Mouse (Mus musculus) layer of hippocampus, adult 11-12 months (tissue): ENCODE data around the gene Frmd4a.

Source experiments
- DNase-seq: peaks from one replicate; pipeline ENCODE4 v3.0.0; 2022; ENCODE audit warnings: low spot score

Gene Frmd4a

GRCm38 (mm10) chr2:4487280-4487679 is 469.8 kb downstream of the Frmd4a start:
- DNase-seq = no peak

- no peak for DNase-seq
These were observed 473.3 kb downstream of the Frmd4a start for GRCm38 (mm10) chr2:4490845-4491244.

- DNase-seq = peak; percentile 88
These were observed 475.3 kb downstream of the Frmd4a start for GRCm38 (mm10) chr2:4492485-4493481.

- no peak for DNase-seq
These were observed 477.0 kb downstream of the Frmd4a start for GRCm38 (mm10) chr2:4494478-4494877.

- DNase-seq = peak; percentile 67
These were observed 481.7 kb downstream of the Frmd4a start for GRCm38 (mm10) chr2:4499257-4499656.

- peak; percentile 39 for DNase-seq
These were observed 482.4 kb downstream of the Frmd4a start for GRCm38 (mm10) chr2:4499916-4500315.

GRCm38 (mm10) chr2:4501257-4502027 is 483.9 kb downstream of the Frmd4a start:
- peak; percentile 47 for DNase-seq

- peak; percentile 36 for DNase-seq
These were observed 486.9 kb downstream of the Frmd4a start for GRCm38 (mm10) chr2:4504413-4504812.

GRCm38 (mm10) chr2:4505695-4506094 is 488.2 kb downstream of the Frmd4a start:
- no peak for DNase-seq

GRCm38 (mm10) chr2:4506659-4507058 is 489.1 kb downstream of the Frmd4a start:
- DNase-seq = no peak

- DNase-seq = no peak
These were observed 490.5 kb downstream of the Frmd4a start for GRCm38 (mm10) chr2:4507887-4508615.

GRCm38 (mm10) chr2:4508959-4509615 is 491.6 kb downstream of the Frmd4a start:
- DNase-seq = no peak

- DNase-seq = no peak
These were observed 492.2 kb downstream of the Frmd4a start for GRCm38 (mm10) chr2:4509739-4510138.

GRCm38 (mm10) chr2:4510208-4511079 is 492.9 kb downstream of the Frmd4a start:
- no peak for DNase-seq

GRCm38 (mm10) chr2:4511080-4511386 is 493.5 kb downstream of the Frmd4a start:
- no peak for DNase-seq

- no peak for DNase-seq
These were observed 495.1 kb downstream of the Frmd4a start for GRCm38 (mm10) chr2:4512607-4513006.

- DNase-seq = no peak
These were observed 498.4 kb downstream of the Frmd4a start for GRCm38 (mm10) chr2:4515910-4516309.

GRCm38 (mm10) chr2:4516819-4517552 is 499.5 kb downstream of the Frmd4a start:
- no peak for DNase-seq

GRCm38 (mm10) chr2:4517553-4518125 is 500.1 kb downstream of the Frmd4a start:
- DNase-seq = no peak

GRCm38 (mm10) chr2:4518549-4518948 is 501.0 kb downstream of the Frmd4a start:
- no peak for DNase-seq
